Mouse (Mus musculus) olfactory bulb, adult 2 months (tissue): Measurements from ENCODE around the gene B4galt3. TPM values are rescaled to one million over a fixed set of nuclear protein-coding genes. Genes with fewer than 3 reads are reported as not detected.

ENCODE experiments used
- H3K27ac ChIP-seq: fragments of 200-500 bp; 2 replicates; pipeline ENCODE4 v1.5.1; 2012; ENCODE audit warnings: low read depth, low read length; ENCODE audit not compliant: insufficient read depth
- H3K4me1 ChIP-seq: fragments of 200-500 bp; 2 replicates; pipeline ENCODE4 v1.6.1; 2012; ENCODE audit warnings: low read length; ENCODE audit not compliant: control insufficient read depth, insufficient read depth
- H3K4me3 ChIP-seq: fragments of 200-500 bp; 2 replicates; pipeline ENCODE4 v1.5.1; 2012; ENCODE audit warnings: mild to moderate bottlenecking, low read depth, low read length, moderate library complexity; ENCODE audit not compliant: insufficient read depth
- CTCF ChIP-seq: fragments of 200-500 bp; IDR thresholded peaks from 2 replicates; pipeline ENCODE4 v1.5.1; 2012; ENCODE audit warnings: low read depth, mild to moderate bottlenecking, low read length, moderate library complexity; ENCODE audit not compliant: insufficient read depth
- POLR2A ChIP-seq: fragments of 200-500 bp; IDR thresholded peaks from 2 replicates; pipeline ENCODE4 v1.6.1; 2012; ENCODE audit warnings: mild to moderate bottlenecking, low read depth, low read length, moderate library complexity; ENCODE audit not compliant: insufficient read depth
- WGBS: fragments of 180-500 bp; shearing (Covaris S2); methylation state at CpG from one replicate; pipeline ENCODE4 v1.1.7; 2018; 5-methylcytosine and 5-hydroxymethylcytosine counted together
- polyA plus RNA-seq: library from polyadenylated mRNA; stranded (reverse); fragments of >200 nt; gene quantifications from 2 replicates; pipeline ENCODE4 v1.2.4, GENCODE M21; 2012; ENCODE audit warnings: low replicate concordance; ENCODE audit not compliant: missing spikeins, insufficient read depth, insufficient read length

The B4galt3 gene
- polyA plus RNA-seq, 1 experiment, result not detected

GRCm38 (mm10) chr1:171227879-171228278 lies 42.2 kb upstream of the B4galt3 start:
- no peaks in the 10 kb centered on the region for H3K4me1 ChIP-seq
- H3K4me3 ChIP-seq, result no peak overlapping the region
- 90% methylated on average over 1 of the region's 1 CpGs for WGBS
- TF ChIP-seq POLR2A (no peak), CTCF (no peak)
- H3K27ac ChIP-seq, result no peak overlapping the region

- H3K27ac ChIP-seq, result no peak overlapping the region
- H3K4me1 ChIP-seq, result no peaks in the 10 kb centered on the region
- 57% methylated on average over 6 of the region's 6 CpGs for WGBS
- no peak for TF ChIP-seq CTCF
- no peak for TF ChIP-seq POLR2A
- no peak overlapping the region for H3K4me3 ChIP-seq
These were observed 40.4 kb upstream of the B4galt3 start for GRCm38 (mm10) chr1:171229750-171230149.

- TF ChIP-seq POLR2A, result no peak
- TF ChIP-seq CTCF, result no peak
- no peaks in the 10 kb centered on the region for H3K4me1 ChIP-seq
- H3K27ac ChIP-seq, result no peak overlapping the region
- no peak overlapping the region for H3K4me3 ChIP-seq
- WGBS, result 42% methylated on average over 3 of the region's 3 CpGs
These were observed 39.9 kb upstream of the B4galt3 start for GRCm38 (mm10) chr1:171230215-171230614.

GRCm38 (mm10) chr1:171231844-171232243 lies 38.3 kb upstream of the B4galt3 start:
- H3K4me3 ChIP-seq, result no peak overlapping the region
- no peak overlapping the region for H3K27ac ChIP-seq
- no peak for TF ChIP-seq CTCF
- TF ChIP-seq POLR2A, result no peak
- 67% methylated on average over 4 of the region's 4 CpGs for WGBS
- H3K4me1 ChIP-seq, result no peaks in the 10 kb centered on the region

DNA sequence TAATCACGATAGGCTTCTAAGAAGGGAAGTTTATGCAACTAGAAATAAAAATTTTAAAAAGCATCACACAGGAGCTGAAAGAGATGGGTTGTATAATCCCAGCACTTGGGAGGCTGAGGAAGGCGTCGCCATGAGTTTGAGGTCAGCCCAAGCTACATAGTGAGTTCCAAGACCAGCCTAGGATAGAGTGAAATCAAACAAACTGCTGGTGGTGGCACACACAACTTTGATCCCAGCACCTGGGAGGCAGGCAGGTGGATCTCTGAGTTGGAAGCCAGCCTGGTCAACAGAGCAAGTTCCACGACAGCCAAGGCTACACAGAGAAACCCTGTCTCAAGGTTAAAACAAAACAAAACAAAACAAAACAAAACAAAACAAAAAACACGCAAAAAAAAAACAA lies 37.8 kb upstream of the B4galt3 start:
- TF ChIP-seq CTCF (no peak), POLR2A (no peak)
- Histone ChIP-seq H3K4me1 (no peaks in the 10 kb centered on the region), H3K4me3 (no peak overlapping the region), H3K27ac (no peak overlapping the region)
- WGBS, result 80% methylated on average over 5 of the region's 5 CpGs

GRCm38 (mm10) chr1:171232800-171233730 lies 37.1 kb upstream of the B4galt3 start:
- TF ChIP-seq POLR2A (no peak), CTCF (no peak)
- 80% methylated on average over 12 of the region's 12 CpGs for WGBS
- Histone ChIP-seq H3K4me3 (no peak overlapping the region), H3K4me1 (no peaks in the 10 kb centered on the region), H3K27ac (no peak overlapping the region)

DNA sequence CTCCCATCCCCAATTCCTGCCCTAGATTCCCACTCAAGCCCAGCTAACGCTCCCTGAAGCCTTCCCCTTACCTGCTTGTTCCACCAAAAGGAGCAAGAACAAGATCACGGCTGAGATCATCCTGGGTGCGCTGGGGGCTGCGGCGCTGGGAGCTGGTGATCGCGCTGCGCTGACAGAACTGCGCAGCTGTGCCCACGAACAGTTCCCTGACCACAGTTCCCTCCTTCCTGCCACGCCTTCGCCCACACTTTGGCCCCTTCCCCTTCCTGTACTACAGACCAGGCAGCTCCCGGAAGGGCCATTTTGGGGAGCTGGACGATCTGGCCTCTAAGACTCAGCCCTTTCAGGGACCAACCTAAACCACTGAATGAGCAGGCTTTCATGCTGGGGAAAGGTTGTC lies 36.0 kb upstream of the B4galt3 start, which contains the start of gene Fcer1g:
Fcer1g (minus strand) TSS at position 240 of the 400 bp plus-strand sequence.
- 88% methylated on average over 14 of the region's 14 CpGs for WGBS
- no peak within 1 kb of the TSS for H3K4me3 ChIP-seq
- no peak for TF ChIP-seq CTCF
- TF ChIP-seq POLR2A, result no peak
- H3K27ac ChIP-seq, result no peak within 1 kb of the TSS
- no peaks in the 10 kb centered on the region for H3K4me1 ChIP-seq

DNA sequence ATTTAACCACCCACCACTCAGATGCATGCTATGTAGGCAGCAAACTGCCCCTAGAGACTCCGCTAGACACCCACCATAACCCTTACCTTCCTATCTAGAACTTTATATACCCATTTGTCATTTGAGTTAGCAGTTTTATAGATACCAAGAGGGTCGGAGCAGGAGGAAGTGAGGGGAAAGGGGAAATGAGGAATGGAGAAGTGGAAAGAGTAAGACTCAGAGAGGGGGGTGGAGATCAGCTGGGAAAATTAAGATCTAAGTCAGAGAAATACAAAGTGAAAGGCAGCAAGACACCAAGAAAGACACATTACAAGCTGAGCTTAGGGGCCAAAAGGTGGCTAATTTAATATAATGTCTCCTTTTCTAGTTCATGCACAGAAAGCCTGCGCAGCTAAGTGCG lies 35.6 kb upstream of the B4galt3 start:
- no peak overlapping the region for H3K27ac ChIP-seq
- 91% methylated on average over 4 of the region's 4 CpGs for WGBS
- TF ChIP-seq POLR2A (no peak), CTCF (no peak)

DNA sequence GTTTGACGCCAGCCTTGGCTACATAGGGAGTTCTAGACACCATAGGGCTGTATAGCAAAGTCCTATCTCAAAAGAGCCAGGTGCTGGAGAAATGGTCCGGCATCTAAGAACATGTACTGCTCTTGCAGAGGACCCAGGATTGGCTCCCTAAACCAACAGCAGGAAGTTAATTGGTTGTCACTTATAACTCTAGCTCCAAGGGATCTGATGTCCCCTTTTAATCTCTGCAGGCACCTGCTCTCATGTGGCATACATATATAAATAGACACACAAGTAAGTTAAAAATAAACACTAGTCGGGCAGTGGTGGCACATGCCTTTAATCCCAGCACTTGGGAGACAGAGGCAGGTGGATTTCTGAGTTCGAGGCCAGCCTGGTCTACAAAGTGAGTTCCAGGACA lies 34.3 kb upstream of the B4galt3 start:
- WGBS, result 71% methylated on average over 4 of the region's 4 CpGs
- H3K4me1 ChIP-seq, result peaks cover 4% of the 10 kb centered on the region
- no peak overlapping the region for H3K27ac ChIP-seq
- no peak for TF ChIP-seq CTCF
- TF ChIP-seq POLR2A, result no peak
- H3K4me3 ChIP-seq, result no peak overlapping the region

More for the DNA sequence above, 35.6 kb upstream of the B4galt3 start:
- Histone ChIP-seq H3K4me3 (no peak overlapping the region), H3K4me1 (no peaks in the 10 kb centered on the region)
